26 mouse cellular contexts compared by ENCODE assay signal in the genomic region with DNA sequence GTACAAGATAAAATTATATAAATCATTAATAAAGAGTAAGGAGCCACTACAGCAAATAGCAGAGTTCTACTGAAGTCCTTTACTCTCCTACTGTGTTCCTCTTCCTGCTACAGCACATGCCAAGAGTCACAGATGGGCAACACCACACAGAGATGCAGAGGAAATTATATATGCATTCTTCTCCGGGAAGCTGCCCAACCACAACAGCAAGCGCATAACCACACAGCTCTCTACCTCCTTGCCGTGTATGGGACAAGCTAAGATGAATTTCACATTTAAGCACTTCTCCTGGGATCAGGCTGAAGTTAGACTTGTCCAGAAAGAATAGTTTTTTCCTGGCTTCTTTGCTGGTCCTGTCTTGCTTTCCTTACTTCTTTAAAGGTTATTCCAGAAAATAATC. TPM values are rescaled to one million over a fixed set of nuclear protein-coding genes. Genes with fewer than 3 reads are reported as not detected.
DNase-seq lines count a peak whose midpoint lies in the region; ATAC-seq lines count a peak whose summit lies in the region.
"Had no signal": no experiment of that assay in that cellular context is flagged by ENCODE, and none has a peak within 500 bp of the region (broad histone marks: within the 10 kb centered on the region; RNA-seq: fewer than 3 reads in every experiment).

No protein-coding gene starts in this region.

- H3K36me3 ChIP-seq in embryonic facial prominence, embryonic 14.5 days (ENCODE audit: control insufficient read depth, insufficient read depth, low read length) = no peaks in the 10 kb centered on the region
- no peaks in the 10 kb centered on the region for H3K36me3 ChIP-seq in embryonic facial prominence, embryonic 10.5 days (replicated peaks)
- H3K36me3 ChIP-seq: embryonic facial prominence, embryonic 15.5 days; forebrain, embryonic 15.5 days; heart, embryonic 13.5 days; liver, embryonic 13.5 days; neural tube, embryonic 12.5 days had no signal

- no peak overlapping the region for H3K9ac ChIP-seq in embryonic facial prominence, embryonic 14.5 days (ENCODE audit: low read depth, low read length)
- H3K9ac ChIP-seq: embryonic facial prominence, embryonic 15.5 days; forebrain, embryonic 15.5 days; heart, embryonic 13.5 days; liver, embryonic 13.5 days; neural tube, embryonic 12.5 days had no signal

- H3K4me2 ChIP-seq in embryonic facial prominence, embryonic 14.5 days (ENCODE audit: low read depth, low read length) = no peak overlapping the region
- H3K4me2 ChIP-seq: embryonic facial prominence, embryonic 15.5 days; forebrain, embryonic 15.5 days; heart, embryonic 13.5 days; liver, embryonic 13.5 days; neural tube, embryonic 12.5 days had no signal

- no peak overlapping the region for H3K27ac ChIP-seq in embryonic facial prominence, embryonic 14.5 days (replicated peaks; ENCODE audit: low read depth, low read length)
- H3K27ac ChIP-seq in embryonic facial prominence, embryonic 10.5 days (replicated peaks) = no peak overlapping the region
- H3K27ac ChIP-seq: embryonic facial prominence, embryonic 15.5 days; forebrain, embryonic 15.5 days; heart, adult 2 months; heart, embryonic 13.5 days; hindbrain, postnatal 0 days; left cerebral cortex, adult 2 months; liver, embryonic 13.5 days; neural tube, embryonic 12.5 days had no signal

- H3K9me3 ChIP-seq in embryonic facial prominence, embryonic 14.5 days (ENCODE audit: control insufficient read depth, low read length) = no peaks in the 10 kb centered on the region
- no peaks in the 10 kb centered on the region for H3K9me3 ChIP-seq in embryonic facial prominence, embryonic 10.5 days
- H3K9me3 ChIP-seq: embryonic facial prominence, embryonic 15.5 days; forebrain, embryonic 15.5 days; heart, embryonic 13.5 days; liver, embryonic 13.5 days; neural tube, embryonic 12.5 days had no signal

- no peaks in the 10 kb centered on the region for H3K4me1 ChIP-seq in embryonic facial prominence, embryonic 14.5 days (ENCODE audit: control insufficient read depth, insufficient read depth, low read length)
- no peaks in the 10 kb centered on the region for H3K4me1 ChIP-seq in embryonic facial prominence, embryonic 10.5 days
- H3K4me1 ChIP-seq: embryonic facial prominence, embryonic 15.5 days; forebrain, embryonic 15.5 days; heart, embryonic 13.5 days; liver, embryonic 13.5 days; neural tube, embryonic 12.5 days had no signal

- no peak for ATAC-seq in embryonic facial prominence, embryonic 14.5 days (ENCODE audit: low read depth)
- ATAC-seq: forebrain, embryonic 15.5 days; hindbrain, postnatal 0 days; intestine, embryonic 16.5 days had no signal

- no peaks in the 10 kb centered on the region for H3K27me3 ChIP-seq in embryonic facial prominence, embryonic 14.5 days (replicated peaks; ENCODE audit: control insufficient read depth, insufficient read depth, low read length)
- peaks cover 80% of the 10 kb centered on the region for H3K27me3 ChIP-seq in embryonic facial prominence, embryonic 10.5 days (replicated peaks; ENCODE audit: low read depth, poor library complexity, severe bottlenecking)
- H3K27me3 ChIP-seq: embryonic facial prominence, embryonic 15.5 days; forebrain, embryonic 15.5 days; liver, embryonic 13.5 days; neural tube, embryonic 12.5 days had no signal

- DNase-seq in embryonic facial prominence, embryonic 14.5 days (ENCODE audit: low spot score) = peak; percentile 0
- DNase-seq in embryonic facial prominence, embryonic 10.5 days (ENCODE audit: low spot score) = no peak
- peak; percentile 23 to 25 for DNase-seq in right cerebral cortex, postnatal 10 days (ENCODE audit: low spot score in 2 of 2)
- no peak for DNase-seq in right cerebral cortex, postnatal 25 days
- DNase-seq in cerebellum, postnatal 10 days = peak; percentile 11 to 62
- DNase-seq in MN1 (ENCODE audit: low spot score) = no peak
- no peak for DNase-seq in adrenal gland, adult 8-10 months
- no peak for DNase-seq in spleen, postnatal 36 days (ENCODE audit: low spot score in 2 of 2)
- DNase-seq: embryo, embryonic 11 days; gastrocnemius, postnatal 36 days; heart, adult 2 months; heart, postnatal 14 days; kidney, postnatal 4 days; liver, embryonic 13.5 days; lung, adult 2 months; midbrain, embryonic 14.5 days; retina, postnatal 1 day had no signal

- 57% methylated on average over 3 of the region's 3 CpGs for WGBS in embryonic facial prominence, embryonic 14.5 days
- WGBS in embryonic facial prominence, embryonic 10.5 days = 86% methylated on average over 3 of the region's 3 CpGs

- H3K4me3 ChIP-seq in embryonic facial prominence, embryonic 14.5 days (ENCODE audit: low read depth, low read length) = no peak overlapping the region
- H3K4me3 ChIP-seq in embryonic facial prominence, embryonic 10.5 days = no peak overlapping the region
- H3K4me3 ChIP-seq: embryonic facial prominence, embryonic 15.5 days; forebrain, embryonic 15.5 days; heart, adult 2 months; heart, embryonic 13.5 days; left cerebral cortex, adult 2 months; liver, embryonic 13.5 days; neural tube, embryonic 12.5 days had no signal

RNA-seq across cellular contexts. Expression of a gene that starts 44.0 kb away (rescaled TPM):
- 4.5 and 5.6 TPM in 2 replicates for polyA plus RNA-seq in embryonic facial prominence, embryonic 14.5 days (2014; fragmentation: Nextera tagmentation; extraction: Ambion mirVana)
- not detected in 2 replicates for polyA plus RNA-seq in embryonic facial prominence, embryonic 10.5 days (2016; fragmentation: Nextera tagmentation; extraction: Ambion mirVana)
- total RNA-seq in adrenal gland, adult 8-10 months (2022) = under 1 TPM in 3 of 4 experiments, not detected in 1; 0.11 to 0.23 (median 0.21) TPM
- total RNA-seq: gastrocnemius, postnatal 36 days; heart, adult 2 months; heart, postnatal 14 days had no signal
- polyA plus RNA-seq: heart, embryonic 13.5 days; hindbrain, embryonic 11.5 days; lung, adult 2 months; small intestine, adult 2 months had no signal

Comparison
In these comparisons a context has a peak if more than half of its experiments do, and no peak if none do; other contexts are left out.
1. DNase-seq: peak in embryonic facial prominence, embryonic 14.5 days (single experiment), right cerebral cortex, postnatal 10 days (2 of 2) and cerebellum, postnatal 10 days (2 of 2); none in embryonic facial prominence, embryonic 10.5 days (single experiment), right cerebral cortex, postnatal 25 days (single experiment), MN1 (single experiment), adrenal gland, adult 8-10 months (single experiment) and spleen, postnatal 36 days (0 of 2).